Mouse (Mus musculus) forebrain, embryonic 16.5 days (tissue): ENCODE data around the gene Tram2. TPM values are rescaled to one million over a fixed set of nuclear protein-coding genes. Genes with fewer than 3 reads are reported as not detected.

Experiments
- ATAC-seq: fragments of 200-750 bp; cut with Nextera tagmentation; 2 replicates; pipeline ENCODE4 v1.8.0; 2017; ENCODE audit warnings: mild to moderate bottlenecking, moderate library complexity
- H3K27ac ChIP-seq: fragments of 300-500 bp; sonication (generic); 2 replicates; pipeline ENCODE4 v1.5.1; 2014; ENCODE audit warnings: low read length, control low read depth
- H3K27me3 ChIP-seq: fragments of 300-500 bp; sonication (generic); replicated peaks from 2 replicates; pipeline ENCODE4 v1.6.1; 2014; ENCODE audit warnings: low read length; ENCODE audit not compliant: control insufficient read depth, insufficient read depth
- H3K36me3 ChIP-seq: fragments of 300-500 bp; sonication (generic); 2 replicates; pipeline ENCODE4 v1.6.1; 2014; ENCODE audit not compliant: control insufficient read depth, insufficient read depth
- H3K4me1 ChIP-seq: fragments of 300-500 bp; sonication (generic); replicated peaks from 2 replicates; pipeline ENCODE4 v1.6.1; 2014; ENCODE audit warnings: low read length; ENCODE audit not compliant: control insufficient read depth, insufficient read depth
- H3K4me2 ChIP-seq: fragments of 300-500 bp; sonication (generic); 2 replicates; pipeline ENCODE4 v1.6.1; 2014; ENCODE audit warnings: mild to moderate bottlenecking, low read length, control low read depth
- H3K4me3 ChIP-seq: fragments of 300-500 bp; sonication (generic); replicated peaks from 2 replicates; pipeline ENCODE4 v1.5.1; 2014; ENCODE audit warnings: mild to moderate bottlenecking, low read length, control low read depth
- H3K9ac ChIP-seq: fragments of 300-500 bp; sonication (generic); replicated peaks from 2 replicates; pipeline ENCODE4 v1.6.1; 2014; ENCODE audit warnings: low read depth, low read length, control low read depth
- H3K9me3 ChIP-seq: fragments of 300-500 bp; sonication (generic); 2 replicates; pipeline ENCODE4 v1.6.1; 2016; ENCODE audit warnings: low read length; ENCODE audit not compliant: control insufficient read depth
- WGBS: fragments of 180-500 bp; shearing (Covaris S2); extraction: QIAGEN DNeasy Blood & Tissue Kit; methylation state at CpG from one replicate; pipeline ENCODE4 v1.1.7; 2014; 5-methylcytosine and 5-hydroxymethylcytosine counted together
- polyA plus RNA-seq: library from polyadenylated mRNA; unstranded; fragments of >200 nt; fragmentation: Nextera tagmentation; extraction: Ambion mirVana; gene quantifications from 2 replicates; pipeline ENCODE4 v1.2.1, GENCODE M21; 2015

Tram2 gene
- polyA plus RNA-seq, 1 experiment from 2014 or later, result 2.0 TPM

GRCm38 (mm10) chr1:21049005-21049404, 30.0 kb downstream of the Tram2 start:
- Histone ChIP-seq H3K4me3 (no peak overlapping the region), H3K9ac (no peak overlapping the region), H3K4me1 (peaks cover 14% of the 10 kb centered on the region), H3K27me3 (no peaks in the 10 kb centered on the region), H3K9me3 (no peaks in the 10 kb centered on the region), H3K36me3 (no peaks in the 10 kb centered on the region), H3K27ac (no peak overlapping the region), H3K4me2 (no peak overlapping the region)
- 90% methylated on average over 5 of the region's 5 CpGs for WGBS
- ATAC-seq, result no peak

- Histone ChIP-seq H3K4me2 (no peak overlapping the region), H3K9ac (no peak overlapping the region), H3K9me3 (no peaks in the 10 kb centered on the region), H3K4me3 (no peak overlapping the region), H3K4me1 (peaks cover 14% of the 10 kb centered on the region), H3K27ac (no peak overlapping the region), H3K27me3 (no peaks in the 10 kb centered on the region), H3K36me3 (no peaks in the 10 kb centered on the region)
- no peak for ATAC-seq
- WGBS, result 88% methylated on average over 8 of the region's 8 CpGs
Measured at GRCm38 (mm10) chr1:21048402-21048801, 30.6 kb downstream of the Tram2 start.

GRCm38 (mm10) chr1:21042461-21042860, 36.6 kb downstream of the Tram2 start:
- no peaks in the 10 kb centered on the region for H3K9me3 ChIP-seq
- no peak overlapping the region for H3K9ac ChIP-seq
- H3K27me3 ChIP-seq, result no peaks in the 10 kb centered on the region
- no peak overlapping the region for H3K27ac ChIP-seq
- 85% methylated on average over 7 of the region's 7 CpGs for WGBS
- no peaks in the 10 kb centered on the region for H3K4me1 ChIP-seq
- no peaks in the 10 kb centered on the region for H3K36me3 ChIP-seq
- ATAC-seq, result no peak
- no peak overlapping the region for H3K4me3 ChIP-seq
- no peak overlapping the region for H3K4me2 ChIP-seq

GRCm38 (mm10) chr1:21040610-21041326, 38.3 kb downstream of the Tram2 start:
- no peak overlapping the region for H3K27ac ChIP-seq
- no peaks in the 10 kb centered on the region for H3K9me3 ChIP-seq
- no peak overlapping the region for H3K9ac ChIP-seq
- 90% methylated on average over 7 of the region's 7 CpGs for WGBS
- ATAC-seq, result no peak
- no peaks in the 10 kb centered on the region for H3K36me3 ChIP-seq
- H3K4me3 ChIP-seq, result no peak overlapping the region
- H3K4me2 ChIP-seq, result no peak overlapping the region
- H3K4me1 ChIP-seq, result no peaks in the 10 kb centered on the region
- no peaks in the 10 kb centered on the region for H3K27me3 ChIP-seq

- no peak overlapping the region for H3K27ac ChIP-seq
- H3K4me1 ChIP-seq, result no peaks in the 10 kb centered on the region
- no peak for ATAC-seq
- H3K4me3 ChIP-seq, result no peak overlapping the region
- H3K4me2 ChIP-seq, result no peak overlapping the region
- H3K27me3 ChIP-seq, result no peaks in the 10 kb centered on the region
- H3K9me3 ChIP-seq, result no peaks in the 10 kb centered on the region
- H3K9ac ChIP-seq, result no peak overlapping the region
- no peaks in the 10 kb centered on the region for H3K36me3 ChIP-seq
- WGBS, result 93% methylated on average over 7 of the region's 7 CpGs
Measured at GRCm38 (mm10) chr1:21040173-21040572, 38.9 kb downstream of the Tram2 start.

- no peak overlapping the region for H3K4me2 ChIP-seq
- H3K27me3 ChIP-seq, result no peaks in the 10 kb centered on the region
- H3K36me3 ChIP-seq, result no peaks in the 10 kb centered on the region
- H3K27ac ChIP-seq, result no peak overlapping the region
- peak; percentile 45 for ATAC-seq
- no peak overlapping the region for H3K4me3 ChIP-seq
- H3K9ac ChIP-seq, result no peak overlapping the region
- no peaks in the 10 kb centered on the region for H3K9me3 ChIP-seq
- no peaks in the 10 kb centered on the region for H3K4me1 ChIP-seq
- 83% methylated on average over 3 of the region's 3 CpGs for WGBS
Measured at GRCm38 (mm10) chr1:21039564-21039963, 39.5 kb downstream of the Tram2 start.

GRCm38 (mm10) chr1:21037881-21038601, 41.0 kb downstream of the Tram2 start:
- no peak overlapping the region for H3K4me2 ChIP-seq
- no peak overlapping the region for H3K9ac ChIP-seq
- no peak overlapping the region for H3K27ac ChIP-seq
- ATAC-seq, result no peak
- 88% methylated on average over 6 of the region's 6 CpGs for WGBS
- no peaks in the 10 kb centered on the region for H3K4me1 ChIP-seq
- no peak overlapping the region for H3K4me3 ChIP-seq
- H3K9me3 ChIP-seq, result no peaks in the 10 kb centered on the region
- no peaks in the 10 kb centered on the region for H3K36me3 ChIP-seq
- H3K27me3 ChIP-seq, result no peaks in the 10 kb centered on the region

GRCm38 (mm10) chr1:21035878-21036277, 43.2 kb downstream of the Tram2 start:
- WGBS, result 84% methylated on average over 6 of the region's 6 CpGs
- H3K36me3 ChIP-seq, result no peaks in the 10 kb centered on the region
- no peaks in the 10 kb centered on the region for H3K9me3 ChIP-seq
- no peak overlapping the region for H3K27ac ChIP-seq
- no peaks in the 10 kb centered on the region for H3K27me3 ChIP-seq
- no peak overlapping the region for H3K9ac ChIP-seq
- ATAC-seq, result no peak
- H3K4me3 ChIP-seq, result no peak overlapping the region
- no peak overlapping the region for H3K4me2 ChIP-seq
- H3K4me1 ChIP-seq, result no peaks in the 10 kb centered on the region

GRCm38 (mm10) chr1:21033792-21034119, 45.3 kb downstream of the Tram2 start:
- H3K27ac ChIP-seq, result no peak overlapping the region
- H3K9me3 ChIP-seq, result no peaks in the 10 kb centered on the region
- H3K27me3 ChIP-seq, result no peaks in the 10 kb centered on the region
- H3K4me2 ChIP-seq, result no peak overlapping the region
- no peaks in the 10 kb centered on the region for H3K4me1 ChIP-seq
- no peak for ATAC-seq
- H3K36me3 ChIP-seq, result no peaks in the 10 kb centered on the region
- H3K4me3 ChIP-seq, result no peak overlapping the region
- no peak overlapping the region for H3K9ac ChIP-seq
